Mouse (Mus musculus) frontal cortex, postnatal 10 days (tissue): ENCODE results near the gene Olfr1360.

Experiments
- DNase-seq, 2 experiments: peaks; one replicate each; pipeline ENCODE4 v3.0.0; 2022; ENCODE audit warnings: low spot score in 2 of 2, mixed read lengths in 1 of 2

The Olfr1360 gene

DNA sequence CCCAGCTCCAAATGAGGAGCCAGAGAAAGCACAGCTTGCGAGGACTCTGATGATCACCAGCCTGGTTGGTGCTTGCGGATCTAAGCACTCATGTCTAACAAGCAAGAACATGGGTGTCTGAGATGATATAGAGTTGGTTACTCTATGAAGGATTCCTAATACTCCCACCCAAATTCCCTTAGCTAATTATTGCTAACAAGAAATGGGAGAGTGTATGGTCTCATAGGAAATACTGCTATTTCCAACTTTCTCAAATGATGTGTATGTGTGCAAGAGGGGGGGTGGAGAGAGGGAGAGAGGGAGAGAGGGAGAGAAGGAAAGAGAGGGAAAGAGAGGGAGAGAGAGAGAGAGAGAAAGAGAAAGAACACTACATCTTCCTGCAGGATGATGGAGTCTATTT, 13.9 kb downstream of the Olfr1360 start, which contains the start of gene Olfr1361:
Gene Olfr1361, minus strand, starts transcription at position 101 of the 400 bp plus-strand sequence.
- no peak for DNase-seq

DNA sequence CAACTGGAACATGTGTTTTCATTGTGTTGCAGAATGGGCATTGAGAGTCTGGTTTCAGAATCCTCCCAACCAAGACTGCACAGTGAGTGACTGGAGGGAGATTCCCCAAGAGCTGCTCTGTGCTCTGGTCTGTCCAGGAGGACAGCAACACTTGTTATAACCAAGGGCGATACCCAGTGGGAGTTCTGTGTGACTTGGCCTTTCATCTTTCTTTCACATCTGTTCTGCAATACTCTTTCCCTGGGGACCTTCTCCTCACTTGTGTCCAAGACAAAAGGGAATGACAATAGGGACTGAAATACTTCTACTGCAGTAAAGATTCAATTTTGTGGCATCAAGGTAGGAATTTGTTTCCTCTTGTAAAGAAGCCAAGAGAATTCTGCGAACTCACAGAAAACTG, 34.8 kb downstream of the Olfr1360 start, which contains the start of gene Olfr11:
Gene Olfr11, minus strand, starts transcription at position 101 of the 400 bp plus-strand sequence.
- no peak for DNase-seq
